Mouse (Mus musculus) embryonic facial prominence, embryonic 12.5 days (tissue): Measurements from ENCODE around the gene Baz1b. TPM values are rescaled to one million over a fixed set of nuclear protein-coding genes. Genes with fewer than 3 reads are reported as not detected.

Source experiments
- ATAC-seq: fragments of 200-750 bp; cut with Nextera tagmentation; 2 replicates; pipeline ENCODE4 v1.8.0; 2017; ENCODE audit not compliant: insufficient number of reproducible peaks, insufficient read depth, low FRiP score, low TSS enrichment
- H3K27ac ChIP-seq: fragments of 300-500 bp; sonication (generic); 2 replicates; pipeline ENCODE4 v1.5.1; 2016; ENCODE audit warnings: mild to moderate bottlenecking
- H3K27me3 ChIP-seq: fragments of 300-500 bp; sonication (generic); 2 replicates; pipeline ENCODE4 v1.6.1; 2016; ENCODE audit warnings: mild to moderate bottlenecking, moderate library complexity
- H3K36me3 ChIP-seq: fragments of 300-500 bp; sonication (generic); 2 replicates; pipeline ENCODE4 v1.6.1; 2016; ENCODE audit warnings: mild to moderate bottlenecking
- H3K4me1 ChIP-seq: fragments of 300-500 bp; sonication (generic); 2 replicates; pipeline ENCODE4 v1.6.1; 2016
- H3K4me2 ChIP-seq: fragments of 300-500 bp; sonication (generic); replicated peaks from 2 replicates; pipeline ENCODE4 v1.6.1; 2016; ENCODE audit warnings: mild to moderate bottlenecking, moderate library complexity
- H3K4me3 ChIP-seq: fragments of 300-500 bp; sonication (generic); 2 replicates; pipeline ENCODE4 v1.5.1; 2016; ENCODE audit warnings: mild to moderate bottlenecking
- H3K9ac ChIP-seq: fragments of 300-500 bp; sonication (generic); 2 replicates; pipeline ENCODE4 v1.6.1; 2016; ENCODE audit warnings: mild to moderate bottlenecking, moderate library complexity
- H3K9me3 ChIP-seq: fragments of 300-500 bp; sonication (generic); 2 replicates; pipeline ENCODE4 v1.6.1; 2016; ENCODE audit warnings: mild to moderate bottlenecking, moderate library complexity
- WGBS: fragments of 180-500 bp; shearing (Covaris S2); methylation state at CpG from one replicate; pipeline ENCODE4 v1.1.7; 2016; 5-methylcytosine and 5-hydroxymethylcytosine counted together
- polyA plus RNA-seq: library from polyadenylated mRNA; unstranded; fragments of >200 nt; fragmentation: Nextera tagmentation; extraction: Ambion mirVana; gene quantifications from 2 replicates; pipeline ENCODE4 v1.2.1, GENCODE M21; 2016

Gene Baz1b
- polyA plus RNA-seq, 1 experiment from 2014 or later: 68.7 TPM

- Histone ChIP-seq H3K4me3 (no peak overlapping the region), H3K36me3 (no peaks in the 10 kb centered on the region), H3K4me2 (no peak overlapping the region), H3K9me3 (peaks cover 4% of the 10 kb centered on the region; the same call in 1 of the 2 replicates), H3K9ac (no peak overlapping the region), H3K27me3 (no peaks in the 10 kb centered on the region), H3K27ac (peak overlapping the region; percentile 96), H3K4me1 (peaks cover 27% of the 10 kb centered on the region)
- 80% methylated on average over 12 of the region's 12 CpGs for WGBS
- ATAC-seq: no peak
Measured at GRCm38 (mm10) chr5:135257559-135257958, 70.5 kb downstream of the Baz1b start.

GRCm38 (mm10) chr5:135258280-135259150, 71.5 kb downstream of the Baz1b start:
- H3K4me2 ChIP-seq: peak overlapping the region; percentile 48
- H3K4me3 ChIP-seq: peak overlapping the region; percentile 26
- H3K27ac ChIP-seq: peak overlapping the region; percentile 96
- H3K9ac ChIP-seq: peak overlapping the region; percentile 45
- 12% methylated on average over 29 of the region's 30 CpGs for WGBS
- H3K27me3 ChIP-seq: no peaks in the 10 kb centered on the region
- H3K9me3 ChIP-seq: peaks cover 4% of the 10 kb centered on the region; the same call in 1 of the 2 replicates
- ATAC-seq: no peak
- H3K36me3 ChIP-seq: no peaks in the 10 kb centered on the region
- H3K4me1 ChIP-seq: peaks cover 21% of the 10 kb centered on the region

DNA sequence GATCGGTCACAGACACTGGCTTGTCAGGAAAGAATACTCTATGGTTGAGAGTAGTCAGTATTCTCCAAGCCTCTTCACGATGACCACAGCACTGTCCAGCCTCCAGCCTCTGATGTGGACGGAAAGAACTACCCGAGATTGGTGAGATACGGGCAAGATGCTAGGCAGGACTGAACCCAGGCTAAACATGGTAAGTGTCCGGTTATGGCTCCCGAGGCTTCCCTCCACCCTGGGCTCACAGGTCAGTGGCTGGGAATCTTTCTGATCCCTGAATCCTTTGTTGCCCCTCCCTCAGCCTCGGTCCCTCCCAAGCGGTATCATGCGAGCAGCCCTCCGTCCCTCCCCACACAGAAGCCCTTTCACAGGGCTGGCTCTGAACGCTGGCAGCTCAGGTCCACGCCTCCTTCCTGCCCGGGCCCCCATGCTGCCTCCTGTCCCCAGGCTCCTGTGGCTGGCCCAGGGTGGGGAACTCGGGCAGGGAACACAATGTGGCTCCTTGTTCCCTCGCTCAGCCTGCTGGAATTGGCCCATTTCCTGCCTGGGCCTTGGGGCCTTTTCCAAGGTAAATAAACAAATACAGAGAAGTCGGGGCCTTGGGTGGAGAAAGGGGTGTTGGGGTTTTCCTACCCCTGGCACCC, 76.9 kb downstream of the Baz1b start:
- H3K9ac ChIP-seq: peak overlapping the region; percentile 25; the same call in 1 of the 2 replicates
- 7% methylated on average over 17 of the region's 17 CpGs for WGBS
- peak overlapping the region; percentile 80 for H3K27ac ChIP-seq
- H3K4me2 ChIP-seq: peak overlapping the region; percentile 34
- 0 out of 2 replicates have a peak overlapping the region, but pooled peaks have one; percentile 9 for H3K4me3 ChIP-seq
- H3K27me3 ChIP-seq: no peaks in the 10 kb centered on the region
- no peaks in the 10 kb centered on the region for H3K9me3 ChIP-seq
- peak; percentile 84 for ATAC-seq
- peaks cover 18% of the 10 kb centered on the region; the same call in 1 of the 2 replicates for H3K4me1 ChIP-seq
- H3K36me3 ChIP-seq: no peaks in the 10 kb centered on the region

DNA sequence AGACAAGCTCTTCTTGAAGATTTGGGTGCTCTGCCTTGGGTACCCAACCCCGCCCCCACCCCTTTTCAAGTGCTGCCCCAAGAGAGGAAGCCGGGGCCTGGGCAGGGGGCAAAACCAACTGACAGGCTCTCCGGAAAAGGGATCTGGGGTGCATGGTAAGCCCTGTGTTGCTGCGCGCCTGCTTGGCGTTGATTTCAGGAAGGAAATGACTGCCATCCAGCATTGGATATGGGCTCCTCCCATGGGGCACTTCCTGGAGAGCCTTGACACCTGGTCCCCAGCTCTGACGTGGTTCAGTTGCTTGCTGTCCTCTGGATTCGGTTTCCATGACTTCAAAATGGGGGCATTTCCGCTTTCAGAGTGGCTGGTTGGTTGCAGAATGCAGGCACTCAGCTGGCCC, 77.5 kb downstream of the Baz1b start:
- H3K27me3 ChIP-seq: no peaks in the 10 kb centered on the region
- H3K4me1 ChIP-seq: peaks cover 16% of the 10 kb centered on the region; the same call in 1 of the 2 replicates
- H3K9ac ChIP-seq: no peak overlapping the region
- WGBS: 13% methylated on average over 9 of the region's 9 CpGs
- peak overlapping the region; percentile 34 for H3K4me2 ChIP-seq
- ATAC-seq: peak; percentile 49; the same call in 1 of the 2 replicates
- no peak overlapping the region for H3K4me3 ChIP-seq
- no peaks in the 10 kb centered on the region for H3K36me3 ChIP-seq
- peak overlapping the region; percentile 80 for H3K27ac ChIP-seq
- H3K9me3 ChIP-seq: no peaks in the 10 kb centered on the region

DNA sequence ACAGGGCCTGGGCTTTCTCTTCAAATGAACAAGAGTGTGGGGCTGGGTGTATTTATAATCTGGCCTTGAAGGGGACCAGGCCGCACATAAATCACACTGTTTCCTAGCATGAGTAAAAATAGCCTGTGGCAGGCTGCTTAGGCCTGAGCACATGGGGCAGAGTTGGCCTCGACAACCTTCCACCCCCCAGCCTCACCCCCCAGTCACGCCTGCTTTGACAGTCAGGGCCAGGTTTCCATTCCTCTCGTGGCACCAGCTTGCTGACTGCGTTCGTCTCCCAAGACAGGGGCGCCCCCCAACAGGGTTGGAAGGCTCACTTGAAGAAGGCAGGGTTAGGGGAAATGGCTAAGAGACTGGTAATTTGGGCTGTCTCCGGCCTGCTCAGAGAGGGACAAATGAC, 82.4 kb downstream of the Baz1b start:
- no peak overlapping the region for H3K4me2 ChIP-seq
- 80% methylated on average over 8 of the region's 8 CpGs for WGBS
- no peaks in the 10 kb centered on the region for H3K27me3 ChIP-seq
- no peaks in the 10 kb centered on the region for H3K36me3 ChIP-seq
- no peaks in the 10 kb centered on the region for H3K9me3 ChIP-seq
- peaks cover 7% of the 10 kb centered on the region for H3K4me1 ChIP-seq
- no peak overlapping the region for H3K4me3 ChIP-seq
- no peak overlapping the region for H3K27ac ChIP-seq
- ATAC-seq: no peak
- no peak overlapping the region for H3K9ac ChIP-seq

- no peak for ATAC-seq
- peaks cover 11% of the 10 kb centered on the region for H3K4me1 ChIP-seq
- H3K9me3 ChIP-seq: no peaks in the 10 kb centered on the region
- H3K9ac ChIP-seq: no peak overlapping the region
- no peak overlapping the region for H3K4me2 ChIP-seq
- 70% methylated on average over 4 of the region's 4 CpGs for WGBS
- no peak overlapping the region for H3K27ac ChIP-seq
- H3K36me3 ChIP-seq: no peaks in the 10 kb centered on the region
- no peak overlapping the region for H3K4me3 ChIP-seq
- no peaks in the 10 kb centered on the region for H3K27me3 ChIP-seq
Measured at GRCm38 (mm10) chr5:135270361-135270760, 83.3 kb downstream of the Baz1b start.

DNA sequence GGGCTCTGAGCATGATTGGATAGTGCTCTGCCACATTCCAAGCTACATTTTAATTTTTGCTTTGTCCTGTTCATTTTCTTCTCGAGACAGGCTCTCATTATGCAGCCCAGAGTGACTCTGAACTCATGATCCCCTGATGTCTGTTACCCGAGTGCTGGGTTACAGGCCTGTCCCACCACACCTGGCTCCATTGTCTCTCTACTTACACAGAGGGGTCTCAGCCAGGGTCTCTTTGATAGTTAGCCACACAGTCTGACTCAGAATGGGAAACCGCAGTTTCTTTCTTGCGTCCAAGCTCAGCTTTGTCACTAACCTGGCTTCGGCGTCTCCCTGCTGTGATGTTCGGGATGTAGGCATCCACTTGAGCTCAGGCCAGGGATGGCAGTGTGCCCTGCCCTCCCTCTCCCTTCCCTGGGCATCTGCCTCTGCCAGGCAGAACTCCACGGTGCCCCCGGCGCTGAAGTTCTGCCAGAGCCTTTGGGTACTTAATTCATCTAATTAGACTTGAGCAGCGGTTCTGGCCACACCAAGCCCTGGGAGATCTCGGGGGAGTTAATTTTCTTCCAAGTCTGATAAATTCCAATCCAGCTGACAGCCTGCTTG, 84.6 kb downstream of the Baz1b start:
- Histone ChIP-seq H3K36me3 (no peaks in the 10 kb centered on the region), H3K4me2 (no peak overlapping the region), H3K9ac (no peak overlapping the region), H3K4me3 (no peak overlapping the region), H3K9me3 (no peaks in the 10 kb centered on the region), H3K4me1 (peaks cover 11% of the 10 kb centered on the region), H3K27ac (no peak overlapping the region), H3K27me3 (peaks cover 3% of the 10 kb centered on the region; the same call in 1 of the 2 replicates)
- 59% methylated on average over 12 of the region's 12 CpGs for WGBS
- no peak for ATAC-seq

DNA sequence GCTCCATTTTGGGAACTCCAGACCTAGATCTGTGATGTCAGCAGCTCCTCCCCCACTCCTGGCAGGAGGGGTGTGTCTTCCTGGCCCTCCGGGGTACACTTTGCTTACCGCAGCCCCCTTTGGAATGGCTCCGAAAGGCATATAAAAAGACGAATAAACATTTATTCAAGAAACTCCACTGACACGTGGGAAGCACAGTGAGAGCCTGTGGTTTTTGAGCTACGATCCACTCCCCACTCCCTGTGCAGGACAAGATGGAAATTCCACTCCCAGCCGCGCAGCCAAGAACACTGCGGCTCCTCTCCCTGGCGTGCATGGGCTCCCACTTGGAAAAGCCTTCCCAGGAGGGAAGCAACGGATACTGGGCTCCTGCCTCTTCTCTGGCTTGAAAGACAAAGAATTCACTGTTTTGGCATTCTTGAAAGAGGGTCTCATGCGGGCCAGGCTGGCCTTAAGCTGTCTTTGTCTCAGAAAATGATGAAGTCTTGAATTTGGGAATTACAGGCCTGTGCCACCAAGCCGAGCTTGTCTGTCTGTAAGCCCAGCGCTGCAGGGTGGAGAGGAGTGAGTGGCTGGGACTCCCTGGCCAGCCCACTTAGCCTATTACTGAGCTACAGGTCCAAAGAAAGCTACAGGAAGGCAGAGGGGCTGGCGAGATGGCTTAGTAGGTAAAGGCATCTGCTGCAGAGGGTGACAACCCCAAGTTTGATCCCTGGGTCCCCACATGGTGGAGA, 87.8 kb downstream of the Baz1b start:
- no peaks in the 10 kb centered on the region for H3K9me3 ChIP-seq
- H3K4me1 ChIP-seq: peaks cover 11% of the 10 kb centered on the region
- H3K27ac ChIP-seq: peak overlapping the region; percentile 84
- H3K27me3 ChIP-seq: peaks cover 3% of the 10 kb centered on the region
- H3K4me3 ChIP-seq: 0 out of 2 replicates have a peak overlapping the region, but pooled peaks have one; percentile 5
- peak overlapping the region; percentile 34 for H3K4me2 ChIP-seq
- no peaks in the 10 kb centered on the region for H3K36me3 ChIP-seq
- ATAC-seq: 0 out of 2 replicates have a peak, but pooled peaks have one; percentile 31
- WGBS: 10% methylated on average over 15 of the region's 15 CpGs
- H3K9ac ChIP-seq: no peak overlapping the region; the same call in 1 of the 2 replicates

DNA sequence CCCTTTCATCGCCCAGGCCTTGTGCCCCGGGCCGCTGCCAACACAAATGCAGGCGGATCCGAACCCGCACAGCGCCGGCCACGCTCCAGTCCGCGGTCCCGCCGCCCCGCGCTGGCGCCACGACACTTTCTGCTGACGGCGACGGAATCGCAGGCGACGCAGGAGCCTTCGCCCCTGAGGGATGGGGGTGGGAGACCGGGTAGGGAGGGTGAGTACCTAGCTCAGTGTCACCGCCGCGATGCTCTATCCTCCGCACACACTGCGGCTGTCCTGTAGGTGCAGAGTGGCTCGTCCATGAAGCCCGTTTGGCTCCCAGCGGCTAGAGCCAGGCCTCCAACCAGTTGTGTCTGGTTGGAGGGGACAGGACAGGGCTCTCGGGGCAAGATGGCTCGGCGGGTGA, 89.5 kb downstream of the Baz1b start:
- Histone ChIP-seq H3K9ac (peak overlapping the region; percentile 43; the same call in 1 of the 2 replicates), H3K36me3 (no peaks in the 10 kb centered on the region), H3K27ac (peak overlapping the region; percentile 4; the same call in 1 of the 2 replicates), H3K9me3 (no peaks in the 10 kb centered on the region), H3K4me3 (peak overlapping the region; percentile 29), H3K4me1 (peaks cover 11% of the 10 kb centered on the region), H3K4me2 (peak overlapping the region; percentile 45), H3K27me3 (peaks cover 3% of the 10 kb centered on the region)
- WGBS: 4% methylated on average over 32 of the region's 36 CpGs
- no peak for ATAC-seq

- Histone ChIP-seq H3K4me3 (no peak overlapping the region), H3K4me1 (peaks cover under 1% of the 10 kb centered on the region; the same call in 1 of the 2 replicates), H3K27me3 (peaks cover 3% of the 10 kb centered on the region), H3K36me3 (no peaks in the 10 kb centered on the region), H3K9ac (no peak overlapping the region), H3K4me2 (no peak overlapping the region), H3K27ac (no peak overlapping the region), H3K9me3 (no peaks in the 10 kb centered on the region)
- ATAC-seq: no peak
- WGBS: 73% methylated on average over 9 of the region's 9 CpGs
Measured at GRCm38 (mm10) chr5:135280226-135280625, 93.2 kb downstream of the Baz1b start.

DNA sequence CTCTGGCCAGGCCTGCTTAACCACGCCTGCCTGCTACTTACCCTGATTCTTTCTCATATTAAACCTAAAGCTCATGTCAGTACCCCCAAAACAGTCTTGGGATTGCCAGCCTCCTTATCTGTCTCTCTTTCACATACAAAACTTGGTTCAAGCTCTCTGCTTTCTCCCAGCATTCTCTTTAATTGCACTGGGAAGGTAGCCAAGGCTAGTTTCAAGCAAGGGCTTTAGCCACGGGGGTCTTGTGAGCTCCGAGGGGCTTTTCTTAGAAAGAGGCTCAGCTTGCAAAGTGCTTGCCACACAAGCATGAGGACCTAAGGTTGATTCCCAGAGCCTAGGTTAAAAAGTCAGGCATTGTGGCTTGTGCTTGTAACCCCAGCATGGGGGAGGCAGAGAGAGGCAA, 98.1 kb downstream of the Baz1b start:
- Histone ChIP-seq H3K4me3 (no peak overlapping the region), H3K4me1 (no peaks in the 10 kb centered on the region), H3K9ac (no peak overlapping the region), H3K9me3 (no peaks in the 10 kb centered on the region), H3K27ac (no peak overlapping the region), H3K27me3 (no peaks in the 10 kb centered on the region), H3K4me2 (no peak overlapping the region), H3K36me3 (no peaks in the 10 kb centered on the region)
- no peak for ATAC-seq
- 74% methylated on average over 3 of the region's 3 CpGs for WGBS
